Mouse (Mus musculus) cerebral cortex, adult 2 months (tissue): Measurements from ENCODE around the gene Cyp26b1.

Experiments
- WGBS: fragments of 180-500 bp; shearing (Covaris S2); methylation state at CpG from one replicate; pipeline ENCODE4 v1.1.7; 2018; 5-methylcytosine and 5-hydroxymethylcytosine counted together

The Cyp26b1 gene

DNA sequence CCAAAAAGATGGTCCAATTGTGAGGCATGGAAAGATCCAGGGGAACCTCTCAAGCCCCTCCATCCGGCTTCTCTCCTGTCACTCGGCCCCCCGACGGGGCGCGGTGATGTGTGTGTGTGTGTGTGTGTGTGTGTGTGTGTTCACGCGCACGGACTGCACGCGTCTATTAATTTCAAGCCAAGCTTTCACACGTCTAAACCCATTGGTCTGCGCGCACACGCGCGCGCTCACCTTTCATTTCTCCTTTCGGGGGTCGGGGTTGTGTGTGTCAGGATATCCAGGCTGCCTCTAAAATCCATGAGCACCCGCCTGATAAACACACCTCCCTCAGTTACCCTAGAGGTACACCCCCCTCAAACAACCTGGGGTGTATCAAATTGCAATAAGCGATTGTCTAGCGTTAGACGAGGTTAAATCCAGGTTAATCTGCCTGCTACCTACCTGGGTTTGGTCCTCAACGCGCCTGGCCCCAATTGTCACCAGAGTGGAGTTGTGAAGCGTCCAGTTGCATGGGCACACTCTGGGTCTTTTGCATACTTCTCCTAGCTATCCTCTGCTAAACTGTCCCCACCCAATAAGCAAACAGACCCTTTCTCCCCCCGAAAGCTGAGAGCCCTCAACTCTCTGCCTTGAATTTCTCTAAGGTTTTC lies 7.0 kb downstream of the Cyp26b1 start:
- 3% methylated on average over 28 of the region's 28 CpGs for WGBS

GRCm38 (mm10) chr6:84585686-84586300 lies 7.9 kb downstream of the Cyp26b1 start:
- 1% methylated on average over 37 of the region's 37 CpGs for WGBS

DNA sequence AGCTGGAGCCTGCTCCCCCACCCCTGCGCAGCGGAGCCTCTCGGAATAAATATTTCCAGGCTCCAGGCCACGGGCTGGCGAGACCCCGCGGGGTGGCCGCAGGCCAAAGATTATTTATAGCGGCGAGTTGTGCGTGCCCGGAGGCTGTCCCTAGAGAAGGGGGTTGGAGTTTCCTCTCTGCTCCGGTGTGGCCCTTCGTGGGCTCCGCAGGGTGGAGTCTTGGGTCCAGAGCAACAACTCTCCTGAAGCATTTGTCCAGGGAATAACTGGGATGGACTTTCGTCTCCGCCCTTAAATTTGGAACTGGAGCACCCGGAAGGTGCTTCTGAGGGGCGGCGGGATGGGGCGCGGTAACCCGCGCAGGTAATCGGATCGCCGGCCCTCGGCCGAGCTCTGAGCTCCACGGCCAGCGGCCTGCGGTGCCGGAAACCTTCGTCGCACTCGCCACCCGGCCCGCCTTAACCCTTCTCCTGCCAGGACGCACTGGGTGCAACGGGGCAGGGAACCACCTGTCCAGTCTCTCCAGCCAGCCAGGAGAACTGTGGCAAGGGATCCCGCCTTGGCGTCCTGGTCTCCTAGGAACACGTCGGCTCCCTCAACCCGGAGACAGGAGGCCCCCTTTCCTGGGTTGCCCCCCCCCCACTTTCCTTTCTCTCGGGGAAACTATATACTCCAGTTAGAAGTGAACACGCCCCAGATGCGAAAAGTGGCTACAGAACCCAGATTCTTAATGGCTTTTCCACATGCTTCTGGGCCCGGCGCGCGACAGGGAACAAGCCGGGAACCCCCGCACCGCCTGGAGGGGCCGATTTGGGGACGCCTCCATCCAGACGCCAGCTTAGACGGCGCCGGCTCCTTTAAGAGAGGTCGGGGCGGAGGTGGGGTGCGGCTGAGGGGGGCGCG lies 8.7 kb downstream of the Cyp26b1 start:
- 1% methylated on average over 66 of the region's 66 CpGs for WGBS

DNA sequence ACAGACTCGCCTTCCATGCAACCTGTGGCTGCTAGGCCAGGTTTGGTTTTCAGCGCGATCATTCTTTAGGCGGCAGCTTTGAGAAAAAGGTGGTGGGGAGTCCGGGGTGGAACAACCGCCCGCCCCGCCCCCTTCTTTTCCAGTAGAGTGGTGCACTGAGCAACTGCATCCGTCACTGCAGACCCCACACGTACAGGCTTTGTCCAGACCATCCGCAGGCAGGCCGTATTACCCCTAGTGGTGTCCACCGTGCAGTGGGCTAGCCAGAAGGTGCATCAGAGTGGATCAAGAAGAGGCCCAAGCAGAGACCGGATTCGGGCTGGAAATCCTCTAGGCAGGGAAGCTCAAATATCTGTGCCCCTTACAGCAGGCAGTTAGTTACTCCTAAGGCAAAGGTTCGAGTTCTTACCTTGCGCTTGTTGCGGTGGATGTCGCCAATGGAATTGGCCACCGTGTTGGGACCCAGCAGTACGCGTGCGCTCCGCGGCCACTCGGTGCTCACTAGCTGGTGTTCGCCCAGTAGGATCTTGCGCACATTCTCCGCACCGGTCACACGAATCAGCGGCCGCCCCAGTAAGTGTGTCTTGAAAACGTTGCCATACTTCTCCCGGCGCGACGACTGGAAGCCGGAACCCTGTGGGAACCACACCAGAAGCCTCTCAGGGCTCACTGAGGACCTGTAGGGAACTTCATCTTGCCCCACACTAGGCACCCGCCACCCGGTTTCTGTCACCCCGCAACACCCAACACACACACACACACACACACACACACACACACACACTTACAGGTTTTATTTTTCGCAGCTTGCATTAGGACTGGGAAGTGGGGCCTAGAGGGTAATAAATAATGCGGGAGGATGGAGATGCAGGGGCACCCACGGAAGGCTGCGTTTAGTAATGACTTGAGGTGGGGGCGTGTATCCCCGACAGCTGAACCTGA lies 9.6 kb downstream of the Cyp26b1 start:
- WGBS: 3% methylated on average over 48 of the region's 48 CpGs

DNA sequence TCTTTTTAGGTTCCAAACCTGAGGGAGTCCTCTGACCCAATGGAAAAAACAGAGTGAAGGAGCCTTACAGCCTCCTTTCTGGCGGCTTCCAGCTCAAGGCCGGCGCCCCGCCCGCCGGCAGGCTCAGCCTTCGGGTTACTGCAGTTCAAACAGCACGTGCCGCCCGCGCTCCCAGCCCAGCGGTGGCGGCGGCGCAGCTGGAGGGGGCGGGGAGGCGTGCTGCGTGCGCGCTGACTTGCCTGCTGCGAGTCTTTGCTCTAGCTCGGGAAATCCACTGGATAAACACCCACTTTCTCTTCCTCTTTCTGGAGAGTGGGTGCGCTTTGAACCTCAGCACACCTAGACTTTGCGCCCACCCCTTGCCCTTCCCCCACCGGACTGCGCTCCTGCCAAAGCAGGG lies 10.3 kb downstream of the Cyp26b1 start:
- WGBS: 1% methylated on average over 26 of the region's 26 CpGs

GRCm38 (mm10) chr6:84582826-84583225 lies 10.9 kb downstream of the Cyp26b1 start:
- 61% methylated on average over 5 of the region's 5 CpGs for WGBS

- 81% methylated on average over 9 of the region's 9 CpGs for WGBS
Measured at GRCm38 (mm10) chr6:84581833-84582445, 11.8 kb downstream of the Cyp26b1 start.

GRCm38 (mm10) chr6:84580979-84581832 lies 12.5 kb downstream of the Cyp26b1 start:
- WGBS: 79% methylated on average over 6 of the region's 6 CpGs

DNA sequence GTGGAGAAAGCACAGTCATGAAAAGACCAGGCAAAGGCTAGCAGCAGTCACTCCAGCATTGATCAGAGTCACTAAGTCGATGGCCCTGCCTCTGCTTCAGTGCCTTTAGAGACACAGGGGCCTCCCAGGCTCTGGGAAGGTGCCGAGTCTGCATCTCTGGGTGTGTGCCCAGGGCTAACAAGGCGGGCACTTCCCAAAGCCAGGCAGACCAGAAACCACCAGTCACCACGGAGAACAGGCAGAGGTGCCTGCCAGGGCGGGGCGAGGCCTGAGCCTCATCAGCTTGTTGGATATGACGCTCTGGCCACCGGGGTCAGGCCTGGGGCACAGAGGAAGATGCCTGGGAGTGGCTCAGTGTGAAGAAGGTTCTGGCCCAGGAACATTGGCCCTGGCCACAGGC lies 14.2 kb downstream of the Cyp26b1 start:
- WGBS: 85% methylated on average over 8 of the region's 8 CpGs

DNA sequence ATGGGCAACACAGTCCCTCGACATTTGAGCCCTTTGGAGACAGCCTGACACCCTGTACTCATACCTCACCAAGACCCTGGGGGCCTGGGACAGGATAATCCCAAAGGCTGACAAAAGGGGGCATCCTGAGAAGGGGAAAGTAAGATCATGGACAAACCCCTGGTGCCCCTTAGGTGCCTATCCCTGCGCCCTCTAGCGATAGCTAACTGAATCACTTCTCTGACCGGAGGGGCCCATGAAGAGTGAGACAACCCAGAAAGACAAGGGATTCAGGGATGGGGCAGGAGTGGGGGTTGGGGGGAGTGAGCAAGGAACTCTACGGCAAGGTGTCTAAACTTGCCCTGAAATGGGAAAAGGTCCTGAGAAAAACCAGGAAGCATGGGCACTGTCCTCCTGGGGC lies 14.8 kb downstream of the Cyp26b1 start:
- WGBS: 40% methylated on average over 5 of the region's 5 CpGs

DNA sequence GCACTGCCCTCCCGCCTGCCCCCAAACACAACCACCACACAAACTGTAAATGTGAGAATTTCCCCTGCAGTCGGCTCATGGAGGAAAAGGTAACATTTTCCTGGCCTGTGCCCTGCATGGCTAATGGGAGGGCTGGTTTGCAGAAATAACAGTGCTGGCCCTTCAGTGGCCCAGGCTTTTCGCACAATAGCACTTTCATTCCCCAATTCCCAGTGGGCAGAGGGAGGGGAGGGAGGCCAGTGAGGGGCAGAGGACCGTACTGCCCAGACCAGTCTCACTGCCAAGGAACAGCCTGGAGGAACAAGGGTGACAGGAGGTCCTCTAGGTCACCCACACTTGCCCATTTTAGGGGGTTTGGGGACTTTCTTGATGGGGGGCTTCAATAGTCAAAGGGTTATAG lies 15.8 kb downstream of the Cyp26b1 start:
- WGBS: 66% methylated on average over 4 of the region's 4 CpGs

- WGBS: 52% methylated on average over 25 of the region's 25 CpGs
Measured at GRCm38 (mm10) chr6:84573905-84574660, 19.6 kb downstream of the Cyp26b1 start.

GRCm38 (mm10) chr6:84570039-84570438 lies 23.7 kb downstream of the Cyp26b1 start:
- WGBS: 67% methylated on average over 3 of the region's 3 CpGs

- WGBS: 92% methylated on average over 6 of the region's 6 CpGs
Measured at GRCm38 (mm10) chr6:84568880-84569279, 24.8 kb downstream of the Cyp26b1 start.

- 59% methylated on average over 4 of the region's 4 CpGs for WGBS
Measured at GRCm38 (mm10) chr6:84567696-84568095, 26.0 kb downstream of the Cyp26b1 start.

GRCm38 (mm10) chr6:84566825-84567224 lies 26.9 kb downstream of the Cyp26b1 start:
- WGBS: 72% methylated on average over 2 of the region's 2 CpGs

DNA sequence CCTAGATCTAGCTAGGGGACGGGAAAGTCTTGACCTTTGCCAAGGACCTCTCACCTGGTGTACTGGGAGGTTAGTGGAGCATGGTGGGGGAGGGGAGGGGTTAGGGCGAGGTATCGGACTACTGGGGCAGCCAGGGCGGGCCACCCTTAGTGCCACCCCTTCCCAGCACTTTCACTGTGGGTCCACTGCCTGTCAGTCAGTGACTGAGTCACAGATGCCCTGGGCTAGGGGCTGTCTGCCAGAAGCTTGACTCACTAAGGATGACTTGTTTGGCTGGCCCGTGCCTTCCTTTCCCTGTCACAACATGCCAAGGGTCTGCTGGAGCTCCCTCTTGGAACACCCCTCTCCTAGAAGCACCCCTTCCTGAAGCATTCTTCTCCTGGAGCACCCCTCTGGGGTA lies 28.5 kb downstream of the Cyp26b1 start:
- 90% methylated on average over 5 of the region's 5 CpGs for WGBS

GRCm38 (mm10) chr6:84562948-84563347 lies 30.8 kb downstream of the Cyp26b1 start:
- WGBS: 72% methylated on average over 4 of the region's 4 CpGs

GRCm38 (mm10) chr6:84561171-84561570 lies 32.5 kb downstream of the Cyp26b1 start:
- 84% methylated on average over 1 of the region's 1 CpGs for WGBS
